In genomic region chr4:108253317-108253716, GRCm38 (mm10) we compare ENCODE assay signal across 15 mouse cellular contexts. TPM values are rescaled to one million over a fixed set of nuclear protein-coding genes. Genes with fewer than 3 reads are reported as not detected.
A peak's percentile ranks its signal among the peaks of the same experiment; 100 is the strongest.
DNase-seq lines count a peak whose midpoint lies in the region; ATAC-seq and TF ChIP-seq lines count a peak whose summit lies in the region.
"Had no signal": no experiment of that assay in that cellular context is flagged by ENCODE, and none has a peak within 500 bp of the region (broad histone marks: within the 10 kb centered on the region; RNA-seq: fewer than 3 reads in every experiment).

No protein-coding gene starts in this region.

- peak; percentile 54 for TF ChIP-seq CTCF in heart, adult 2 months (IDR thresholded peaks at IDR 0.05)
- TF ChIP-seq CTCF in liver, postnatal 0 days (IDR thresholded peaks at IDR 0.05; ENCODE audit: low read depth): peak; percentile 46
- peak; percentile 29 for TF ChIP-seq CTCF in E14TG2a.4 (conservative IDR thresholded peaks at IDR 0.05; ENCODE audit: low read length)

- no peak overlapping the region for H3K4me3 ChIP-seq in heart, adult 2 months
- no peak overlapping the region for H3K4me3 ChIP-seq in liver, postnatal 0 days (ENCODE audit: low read depth, low read length)
- H3K4me3 ChIP-seq in liver, embryonic 11.5 days (ENCODE audit: low read depth, low read length): no peak overlapping the region
- no peak overlapping the region for H3K4me3 ChIP-seq in E14TG2a.4 (replicated peaks; ENCODE audit: low read length)
- H3K4me3 ChIP-seq: embryonic facial prominence, embryonic 12.5 days; heart, embryonic 10.5 days; hindbrain, embryonic 15.5 days; neural tube, embryonic 15.5 days had no signal

- no peaks in the 10 kb centered on the region for H3K4me1 ChIP-seq in heart, adult 2 months (ENCODE audit: control insufficient read depth, insufficient read depth, low read length)
- no peaks in the 10 kb centered on the region for H3K4me1 ChIP-seq in liver, postnatal 0 days (ENCODE audit: insufficient read depth)
- no peaks in the 10 kb centered on the region for H3K4me1 ChIP-seq in liver, embryonic 11.5 days (replicated peaks; ENCODE audit: control insufficient read depth, insufficient read depth, low read length)
- H3K4me1 ChIP-seq in E14TG2a.4 (replicated peaks; ENCODE audit: low read depth, low read length): no peaks in the 10 kb centered on the region
- H3K4me1 ChIP-seq: embryonic facial prominence, embryonic 12.5 days; heart, embryonic 10.5 days; hindbrain, embryonic 15.5 days; neural tube, embryonic 15.5 days had no signal

- TF ChIP-seq EP300 in heart, adult 2 months (IDR thresholded peaks at IDR 0.05; ENCODE audit: insufficient read depth, low read depth, low read length): no peak
- TF ChIP-seq EP300 in liver, postnatal 0 days (IDR thresholded peaks at IDR 0.05; ENCODE audit: low read depth): no peak

- no peaks in the 10 kb centered on the region for H3K27me3 ChIP-seq in heart, adult 2 months (ENCODE audit: control insufficient read depth, insufficient read depth, low read length)
- no peaks in the 10 kb centered on the region for H3K27me3 ChIP-seq in liver, postnatal 0 days (ENCODE audit: insufficient read depth, low read length)
- no peaks in the 10 kb centered on the region for H3K27me3 ChIP-seq in liver, embryonic 11.5 days (replicated peaks; ENCODE audit: control insufficient read depth, insufficient read depth, low read length)
- H3K27me3 ChIP-seq in E14TG2a.4 (ENCODE audit: insufficient read depth, low read length): no peaks in the 10 kb centered on the region
- no peaks in the 10 kb centered on the region for H3K27me3 ChIP-seq in splenic B cell, adult 2 months (ENCODE audit: control insufficient read depth, insufficient read depth, low read length, poor library complexity, severe bottlenecking)
- H3K27me3 ChIP-seq: embryonic facial prominence, embryonic 12.5 days; hindbrain, embryonic 15.5 days; neural tube, embryonic 15.5 days had no signal

- ATAC-seq in liver, postnatal 0 days: no peak
- no peak for ATAC-seq in liver, embryonic 11.5 days (replicated peaks; ENCODE audit: low FRiP score)
- ATAC-seq: forebrain, embryonic 16.5 days had no signal

- H3K36me3 ChIP-seq in heart, adult 2 months (ENCODE audit: control insufficient read depth, insufficient read depth, low read length): no peaks in the 10 kb centered on the region
- peaks cover 55% of the 10 kb centered on the region for H3K36me3 ChIP-seq in liver, postnatal 0 days (replicated peaks; ENCODE audit: insufficient read depth, low read length)
- H3K36me3 ChIP-seq in liver, embryonic 11.5 days (ENCODE audit: control insufficient read depth, insufficient read depth, low read length): peaks cover 7% of the 10 kb centered on the region; the same call in 1 of the 2 replicates
- peaks cover 35% of the 10 kb centered on the region for H3K36me3 ChIP-seq in E14TG2a.4 (ENCODE audit: insufficient read depth, low read length)
- H3K36me3 ChIP-seq in splenic B cell, adult 2 months (ENCODE audit: control insufficient read depth, insufficient read depth, low read length, poor library complexity, severe bottlenecking): peaks cover 6% of the 10 kb centered on the region

- no peak overlapping the region for H3K9ac ChIP-seq in heart, adult 2 months (ENCODE audit: low read depth, low read length)
- H3K9ac ChIP-seq in liver, postnatal 0 days (replicated peaks): no peak overlapping the region
- H3K9ac ChIP-seq in liver, embryonic 11.5 days (ENCODE audit: low read depth, low read length): no peak overlapping the region
- H3K9ac ChIP-seq: embryonic facial prominence, embryonic 12.5 days; hindbrain, embryonic 15.5 days; neural tube, embryonic 15.5 days had no signal

- 92% methylated on average over 6 of the region's 6 CpGs for WGBS in heart, adult 2 months
- WGBS in liver, postnatal 0 days (ENCODE audit: insufficient replicate concordance): 82% methylated on average over 6 of the region's 6 CpGs
- WGBS in liver, embryonic 11.5 days: 89% methylated on average over 6 of the region's 6 CpGs

- DNase-seq in heart, adult 2 months: no peak
- no peak for DNase-seq in heart, postnatal 10 days
- no peak for DNase-seq in liver, postnatal 0 days
- no peak for DNase-seq in liver, embryonic 11.5 days (ENCODE audit: low spot score)
- peak; percentile 29 for DNase-seq in splenic B cell, adult 2 months (ENCODE audit: low read depth, low spot score)
- no peak for DNase-seq in right cerebral cortex, postnatal 14 days
- no peak for DNase-seq in adrenal gland, postnatal 4 days (ENCODE audit: low spot score in 2 of 2)
- DNase-seq: adrenal gland, adult 8-10 months; cerebellum, adult 8-10 months had no signal

- no peaks in the 10 kb centered on the region for H3K9me3 ChIP-seq in liver, postnatal 0 days (ENCODE audit: low read length)
- no peaks in the 10 kb centered on the region for H3K9me3 ChIP-seq in liver, embryonic 11.5 days (ENCODE audit: control insufficient read depth, low read length)
- no peaks in the 10 kb centered on the region for H3K9me3 ChIP-seq in E14TG2a.4 (ENCODE audit: low read length)
- H3K9me3 ChIP-seq: heart, embryonic 10.5 days; hindbrain, embryonic 15.5 days; neural tube, embryonic 15.5 days had no signal

- TF ChIP-seq POLR2A in heart, adult 2 months (IDR thresholded peaks at IDR 0.05; ENCODE audit: insufficient read depth, low read depth, low read length): no peak

- H3K4me2 ChIP-seq in liver, postnatal 0 days (ENCODE audit: low read depth, low read length): no peak overlapping the region
- H3K4me2 ChIP-seq in liver, embryonic 11.5 days: no peak overlapping the region
- H3K4me2 ChIP-seq: embryonic facial prominence, embryonic 12.5 days; hindbrain, embryonic 15.5 days; neural tube, embryonic 15.5 days had no signal

- H3K27ac ChIP-seq in heart, adult 2 months: no peak overlapping the region
- H3K27ac ChIP-seq in liver, postnatal 0 days (ENCODE audit: low read depth): no peak overlapping the region
- no peak overlapping the region for H3K27ac ChIP-seq in liver, embryonic 11.5 days (ENCODE audit: low read depth, low read length)
- H3K27ac ChIP-seq: embryonic facial prominence, embryonic 12.5 days; heart, embryonic 10.5 days; hindbrain, embryonic 15.5 days; neural tube, embryonic 15.5 days had no signal

- H3K79me2 ChIP-seq in heart, adult 2 months (replicated peaks; ENCODE audit: control insufficient read depth, insufficient read depth, low read length): no peaks in the 10 kb centered on the region

- intact Hi-C loops in heart, adult 2 months (cut with DNase I): loop anchor here (2.0 kb wide), 1 partner anchor 73 kb away; no protein-coding TSS in a partner anchor
- intact Hi-C loops in heart, postnatal 10 days (cut with DNase I): loop anchor here (5.0 kb wide), 1 partner anchor 74 kb away; the partner anchor contains the start of gene Coa7

RNA-seq across cellular contexts. Expression of gene Zyg11a, which starts 35.5 kb away (rescaled TPM):
- under 1 TPM in 1 of 2 experiments, not detected in 1; 0.10 TPM for total RNA-seq in heart, adult 2 months (2021)
- polyA plus RNA-seq in heart, adult 2 months (2012; rRNA removed): 0.27 TPM in 1 of 2 replicates, not detected in the other
- not detected for total RNA-seq in heart, postnatal 10 days (2021)
- 0.75 and 0.86 TPM in 2 replicates for polyA plus RNA-seq in liver, postnatal 0 days (2015; fragmentation: Nextera tagmentation; extraction: Ambion mirVana)
- polyA plus RNA-seq in liver, embryonic 11.5 days (2014; fragmentation: Nextera tagmentation; extraction: Ambion mirVana): 0.18 and 0.23 TPM in 2 replicates
- under 1 TPM; 0.25 to 0.34 TPM for total RNA-seq in adrenal gland, postnatal 4 days (2021)
- polyA plus RNA-seq: forebrain, embryonic 16.5 days; heart, embryonic 10.5 days had no signal

RNA-seq across cellular contexts. Expression of gene Zyg11b, which starts 47.6 kb away (rescaled TPM):
- total RNA-seq in heart, adult 2 months (2021): 10 to 100 TPM; 34.8 to 39.1 TPM
- 10.9 and 24.2 TPM in 2 replicates for polyA plus RNA-seq in heart, adult 2 months (2012; rRNA removed)
- 10 to 100 TPM; 36.5 to 37.5 TPM for total RNA-seq in heart, postnatal 10 days (2021)
- polyA plus RNA-seq in liver, postnatal 0 days (2015; fragmentation: Nextera tagmentation; extraction: Ambion mirVana): 2.5 and 2.6 TPM in 2 replicates
- 8.8 and 9.1 TPM in 2 replicates for polyA plus RNA-seq in liver, embryonic 11.5 days (2014; fragmentation: Nextera tagmentation; extraction: Ambion mirVana)
- 10 to 100 TPM; 37.0 to 37.4 TPM for total RNA-seq in adrenal gland, postnatal 4 days (2021)
